Mouse (Mus musculus) intestine, embryonic 14.5 days (tissue): ENCODE measurements around the gene Cfap157. TPM values are rescaled to one million over a fixed set of nuclear protein-coding genes. Genes with fewer than 3 reads are reported as not detected.
A peak's percentile ranks its signal among the peaks of the same experiment; 100 is the strongest.

Experiments used
- ATAC-seq: fragments of 200-750 bp; cut with Nextera tagmentation; replicated peaks from 2 replicates; pipeline ENCODE4 v1.8.0; 2017; ENCODE audit warnings: low read depth, moderate number of reproducible peaks, moderate TSS enrichment, moderate library complexity; ENCODE audit not compliant: low FRiP score, low TSS enrichment
- DNase-seq: peaks from one replicate; pipeline ENCODE4 v3.0.0-alpha.2; 2018; ENCODE audit warnings: low spot score
- H3K27ac ChIP-seq: fragments of 300-500 bp; sonication (generic); 2 replicates; pipeline ENCODE4 v1.5.1; 2014; ENCODE audit warnings: low read depth, mild to moderate bottlenecking, control low read depth
- H3K27me3 ChIP-seq: fragments of 300-500 bp; sonication (generic); replicated peaks from 2 replicates; pipeline ENCODE4 v1.6.1; 2014; ENCODE audit warnings: low read length, control low read depth; ENCODE audit not compliant: control insufficient read depth, insufficient read depth
- H3K36me3 ChIP-seq: fragments of 300-500 bp; sonication (generic); 2 replicates; pipeline ENCODE4 v1.6.1; 2014; ENCODE audit warnings: low read length, control low read depth; ENCODE audit not compliant: control insufficient read depth, insufficient read depth
- H3K4me1 ChIP-seq: fragments of 300-500 bp; sonication (generic); replicated peaks from 2 replicates; pipeline ENCODE4 v1.6.1; 2014; ENCODE audit warnings: low read length, control low read depth, mixed read lengths; ENCODE audit not compliant: control insufficient read depth, insufficient read depth
- H3K4me2 ChIP-seq: fragments of 300-500 bp; sonication (generic); 2 replicates; pipeline ENCODE4 v1.6.1; 2014; ENCODE audit warnings: low read length
- H3K4me3 ChIP-seq: fragments of 300-500 bp; sonication (generic); 2 replicates; pipeline ENCODE4 v1.5.1; 2014; ENCODE audit warnings: low read depth, low read length, control low read depth, mixed read lengths
- H3K9ac ChIP-seq: fragments of 300-500 bp; sonication (generic); 2 replicates; pipeline ENCODE4 v1.6.1; 2014; ENCODE audit warnings: mild to moderate bottlenecking, low read length
- H3K9me3 ChIP-seq: fragments of 300-500 bp; sonication (generic); 2 replicates; pipeline ENCODE4 v1.6.1; 2016; ENCODE audit warnings: low read length, control low read depth; ENCODE audit not compliant: control insufficient read depth
- WGBS: fragments of 180-500 bp; shearing (Covaris S2); extraction: QIAGEN DNeasy Blood & Tissue Kit; methylation state at CpG from one replicate; pipeline ENCODE4 v1.1.7; 2014; 5-methylcytosine and 5-hydroxymethylcytosine counted together
- polyA plus RNA-seq: library from polyadenylated mRNA; unstranded; fragments of >200 nt; fragmentation: Nextera tagmentation; extraction: Ambion mirVana; gene quantifications from 2 replicates; pipeline ENCODE4 v1.2.1, GENCODE M21; 2014

The Cfap157 gene
- polyA plus RNA-seq, 1 experiment from 2014 or later = 0.31 TPM

GRCm38 (mm10) chr2:32736306-32736829 is 47.9 kb downstream of the Cfap157 start:
- Histone ChIP-seq H3K36me3 (peaks cover 4% of the 10 kb centered on the region), H3K4me3 (no peak overlapping the region), H3K27ac (no peak overlapping the region), H3K4me1 (peaks cover 25% of the 10 kb centered on the region), H3K9me3 (no peaks in the 10 kb centered on the region), H3K9ac (no peak overlapping the region), H3K27me3 (peaks cover 8% of the 10 kb centered on the region; the same call in 1 of the 2 replicates), H3K4me2 (no peak overlapping the region)
- no peak for ATAC-seq
- no peak for DNase-seq
- 55% methylated on average over 3 of the region's 3 CpGs for WGBS

- Histone ChIP-seq H3K27ac (no peak overlapping the region), H3K9me3 (no peaks in the 10 kb centered on the region), H3K4me1 (peaks cover 30% of the 10 kb centered on the region), H3K27me3 (no peaks in the 10 kb centered on the region), H3K9ac (no peak overlapping the region), H3K4me2 (no peak overlapping the region), H3K4me3 (no peak overlapping the region), H3K36me3 (peaks cover 4% of the 10 kb centered on the region)
- WGBS = 47% methylated on average over 4 of the region's 4 CpGs
- ATAC-seq = no peak
- no peak for DNase-seq
Observed at GRCm38 (mm10) chr2:32734933-32735332, 49.3 kb downstream of the Cfap157 start.

- Histone ChIP-seq H3K9me3 (no peaks in the 10 kb centered on the region), H3K36me3 (peaks cover 4% of the 10 kb centered on the region), H3K27ac (0 out of 2 replicates have a peak overlapping the region, but pooled peaks have one; percentile 17), H3K27me3 (no peaks in the 10 kb centered on the region), H3K9ac (no peak overlapping the region), H3K4me3 (no peak overlapping the region), H3K4me1 (peaks cover 30% of the 10 kb centered on the region), H3K4me2 (no peak overlapping the region)
- 45% methylated on average over 4 of the region's 4 CpGs for WGBS
- DNase-seq (no peak), ATAC-seq (no peak)
Observed at GRCm38 (mm10) chr2:32734480-32734879, 49.7 kb downstream of the Cfap157 start.

GRCm38 (mm10) chr2:32732695-32733094 is 51.5 kb downstream of the Cfap157 start:
- H3K4me1 ChIP-seq = peaks cover 30% of the 10 kb centered on the region
- H3K27ac ChIP-seq = no peak overlapping the region; the same call in 1 of the 2 replicates
- DNase-seq (no peak), ATAC-seq (no peak)
- H3K9ac ChIP-seq = no peak overlapping the region
- H3K36me3 ChIP-seq = peaks cover 4% of the 10 kb centered on the region
- WGBS = 82% methylated on average over 6 of the region's 6 CpGs
- no peaks in the 10 kb centered on the region for H3K27me3 ChIP-seq
- H3K9me3 ChIP-seq = no peaks in the 10 kb centered on the region
- no peak overlapping the region for H3K4me2 ChIP-seq
- H3K4me3 ChIP-seq = no peak overlapping the region

- Histone ChIP-seq H3K9me3 (no peaks in the 10 kb centered on the region), H3K4me2 (peak overlapping the region; percentile 28), H3K27ac (peak overlapping the region; percentile 87), H3K9ac (no peak overlapping the region), H3K27me3 (no peaks in the 10 kb centered on the region), H3K4me3 (no peak overlapping the region), H3K36me3 (no peaks in the 10 kb centered on the region), H3K4me1 (peaks cover 30% of the 10 kb centered on the region)
- ATAC-seq (no peak), DNase-seq (no peak)
- 41% methylated on average over 4 of the region's 4 CpGs for WGBS
Observed at GRCm38 (mm10) chr2:32731911-32732310, 52.3 kb downstream of the Cfap157 start.

GRCm38 (mm10) chr2:32730854-32731253 is 53.4 kb downstream of the Cfap157 start:
- peak overlapping the region; percentile 47 for H3K4me2 ChIP-seq
- WGBS = 9% methylated on average over 11 of the region's 11 CpGs
- H3K4me1 ChIP-seq = peaks cover 30% of the 10 kb centered on the region
- H3K36me3 ChIP-seq = no peaks in the 10 kb centered on the region
- no peaks in the 10 kb centered on the region for H3K27me3 ChIP-seq
- DNase-seq (no peak), ATAC-seq (no peak)
- peak overlapping the region; percentile 87 for H3K27ac ChIP-seq
- 0 out of 2 replicates have a peak overlapping the region, but pooled peaks have one; percentile 7 for H3K4me3 ChIP-seq
- peak overlapping the region; percentile 17; the same call in 1 of the 2 replicates for H3K9ac ChIP-seq
- H3K9me3 ChIP-seq = no peaks in the 10 kb centered on the region

GRCm38 (mm10) chr2:32729547-32729946 is 54.7 kb downstream of the Cfap157 start:
- 62% methylated on average over 4 of the region's 4 CpGs for WGBS
- H3K9ac ChIP-seq = 0 out of 2 replicates have a peak overlapping the region, but pooled peaks have one; percentile 25

GRCm38 (mm10) chr2:32728463-32728862 is 55.8 kb downstream of the Cfap157 start:
- no peaks in the 10 kb centered on the region; the same call in 1 of the 2 replicates for H3K36me3 ChIP-seq
- H3K27me3 ChIP-seq = no peaks in the 10 kb centered on the region
- DNase-seq (no peak), ATAC-seq (no peak)
- 44% methylated on average over 6 of the region's 7 CpGs for WGBS
- peak overlapping the region; percentile 43; the same call in 1 of the 2 replicates for H3K9ac ChIP-seq
- peak overlapping the region; percentile 39 for H3K4me3 ChIP-seq
- H3K4me2 ChIP-seq = peak overlapping the region; percentile 47
- H3K4me1 ChIP-seq = peaks cover 26% of the 10 kb centered on the region
- no peak overlapping the region for H3K27ac ChIP-seq
- no peaks in the 10 kb centered on the region for H3K9me3 ChIP-seq

More at GRCm38 (mm10) chr2:32729547-32729946, 54.7 kb downstream of the Cfap157 start:
- Histone ChIP-seq H3K27ac (no peak overlapping the region), H3K36me3 (no peaks in the 10 kb centered on the region; the same call in 1 of the 2 replicates), H3K4me2 (peak overlapping the region; percentile 47), H3K9me3 (no peaks in the 10 kb centered on the region), H3K4me3 (no peak overlapping the region), H3K4me1 (peaks cover 26% of the 10 kb centered on the region), H3K27me3 (no peaks in the 10 kb centered on the region)
- ATAC-seq (no peak), DNase-seq (no peak)

- WGBS = 0% methylated on average over 16 of the region's 16 CpGs
- H3K27ac ChIP-seq = no peak overlapping the region
- H3K4me1 ChIP-seq = peaks cover 22% of the 10 kb centered on the region
- H3K27me3 ChIP-seq = no peaks in the 10 kb centered on the region
- peak; percentile 95 for ATAC-seq
- H3K36me3 ChIP-seq = no peaks in the 10 kb centered on the region; the same call in 1 of the 2 replicates
- H3K9me3 ChIP-seq = no peaks in the 10 kb centered on the region
- H3K4me3 ChIP-seq = peak overlapping the region; percentile 39
- peak overlapping the region; percentile 47 for H3K4me2 ChIP-seq
- DNase-seq = peak; percentile 93
- H3K9ac ChIP-seq = peak overlapping the region; percentile 43
Observed at GRCm38 (mm10) chr2:32727435-32727834, 56.8 kb downstream of the Cfap157 start.
